Mouse (Mus musculus) ES-CJ7 (cell line): ENCODE results near the gene Gypa.
A peak's percentile ranks its signal among the peaks of the same experiment; 100 is the strongest.

Source experiments
- DNase-seq: peaks from one replicate; pipeline ENCODE4 v3.0.0; 2011; ENCODE audit warnings: low read depth, low spot score

Gene Gypa

GRCm38 (mm10) chr8:80493523-80494345, at the start of gene Gypa:
Gypa (plus strand) TSS chr8:80493781.
- no peak for DNase-seq

DNA sequence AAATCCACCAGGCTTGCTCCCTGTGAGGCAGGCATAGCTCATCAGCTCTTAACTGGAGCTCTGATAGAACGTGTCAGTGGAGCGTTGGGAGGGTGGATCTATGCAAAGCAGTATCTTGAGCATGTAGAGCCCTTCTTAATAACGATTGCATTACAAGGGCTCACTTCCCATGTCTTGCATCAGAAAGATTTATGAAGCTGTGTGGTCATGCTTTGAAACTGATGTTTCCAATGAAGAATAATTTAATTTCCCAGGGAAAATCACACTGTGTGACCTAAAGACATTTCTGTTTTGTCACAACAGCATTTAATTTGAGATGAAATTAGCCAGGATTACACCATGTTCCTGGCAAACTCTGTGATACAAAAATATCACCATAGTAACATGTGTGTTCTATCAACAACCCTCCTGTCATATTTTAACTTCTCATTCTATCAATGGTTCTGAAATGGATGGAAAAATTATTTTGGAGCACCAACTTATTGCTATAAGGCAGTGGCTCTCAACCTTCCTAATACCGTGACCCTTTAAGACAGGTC, 49.0 kb upstream of the Gypa start:
- no peak for DNase-seq

DNA sequence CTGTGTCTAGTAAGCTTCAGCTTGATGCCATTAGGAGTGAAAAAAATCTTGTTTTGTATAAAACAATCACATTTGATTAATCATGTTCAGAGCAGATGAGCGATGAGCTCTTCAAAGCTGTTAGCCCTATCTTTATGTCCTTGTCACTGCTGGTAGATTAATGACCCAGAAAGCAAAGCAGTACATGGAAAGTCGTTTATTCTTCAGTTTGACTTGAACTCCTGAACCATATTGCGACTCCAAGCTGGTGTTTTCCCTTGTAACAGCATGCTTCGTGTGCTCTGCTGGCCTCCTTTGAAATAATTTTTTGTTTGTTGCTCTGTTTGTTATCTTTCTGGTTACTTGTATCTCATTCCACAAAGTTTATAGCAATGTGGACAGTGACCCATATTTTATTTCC, 46.4 kb upstream of the Gypa start:
- no peak for DNase-seq

- peak; percentile 6 for DNase-seq
Observed at GRCm38 (mm10) chr8:80451938-80452690, 41.5 kb upstream of the Gypa start.

DNA sequence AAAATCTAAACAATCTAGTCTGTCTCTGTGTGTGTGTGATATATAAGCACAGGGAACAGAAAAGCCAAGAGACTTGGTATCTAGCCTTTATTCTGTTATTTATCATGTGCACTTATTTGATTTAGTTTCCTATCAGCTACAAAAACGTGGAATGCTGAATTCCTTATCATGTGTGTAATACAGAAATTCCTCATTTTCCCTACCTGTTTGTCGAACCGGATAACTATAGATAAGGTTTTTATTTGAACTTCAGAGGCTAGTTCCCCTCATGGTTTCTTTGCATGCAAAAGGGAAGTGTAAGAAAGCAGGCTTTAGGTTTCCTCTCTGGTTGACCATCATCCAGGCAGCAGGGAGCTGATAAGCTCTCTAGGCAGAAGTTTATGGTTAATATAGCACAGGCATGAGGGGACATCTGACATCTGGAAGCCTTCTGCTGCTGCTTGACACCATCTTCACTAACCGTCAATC, 30.1 kb upstream of the Gypa start:
- DNase-seq: no peak

GRCm38 (mm10) chr8:80474971-80475370, 18.6 kb upstream of the Gypa start:
- peak; percentile 35 for DNase-seq

GRCm38 (mm10) chr8:80478156-80478555, 15.4 kb upstream of the Gypa start:
- DNase-seq: no peak

- DNase-seq: no peak
Observed at GRCm38 (mm10) chr8:80479129-80479528, 14.5 kb upstream of the Gypa start.

DNA sequence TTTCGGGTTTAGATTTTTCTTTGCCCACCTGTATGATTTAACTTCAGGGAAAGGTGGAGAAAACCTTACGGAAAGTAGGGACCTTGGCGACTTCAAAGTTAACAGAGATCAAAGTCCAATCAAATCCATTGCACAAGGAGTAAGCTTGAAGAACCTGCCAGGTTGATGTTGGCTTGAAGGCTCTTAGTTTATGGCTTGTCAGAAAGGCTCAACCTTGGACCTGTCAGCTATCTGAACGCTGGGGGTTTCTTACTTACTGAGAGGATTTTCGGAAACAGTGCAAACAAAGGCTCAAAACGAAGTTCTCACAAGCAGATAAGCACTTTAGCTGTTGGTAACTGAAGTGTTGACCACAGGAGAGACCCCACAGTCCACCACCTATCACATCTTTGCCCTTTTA, 11.4 kb upstream of the Gypa start:
- DNase-seq: no peak

DNA sequence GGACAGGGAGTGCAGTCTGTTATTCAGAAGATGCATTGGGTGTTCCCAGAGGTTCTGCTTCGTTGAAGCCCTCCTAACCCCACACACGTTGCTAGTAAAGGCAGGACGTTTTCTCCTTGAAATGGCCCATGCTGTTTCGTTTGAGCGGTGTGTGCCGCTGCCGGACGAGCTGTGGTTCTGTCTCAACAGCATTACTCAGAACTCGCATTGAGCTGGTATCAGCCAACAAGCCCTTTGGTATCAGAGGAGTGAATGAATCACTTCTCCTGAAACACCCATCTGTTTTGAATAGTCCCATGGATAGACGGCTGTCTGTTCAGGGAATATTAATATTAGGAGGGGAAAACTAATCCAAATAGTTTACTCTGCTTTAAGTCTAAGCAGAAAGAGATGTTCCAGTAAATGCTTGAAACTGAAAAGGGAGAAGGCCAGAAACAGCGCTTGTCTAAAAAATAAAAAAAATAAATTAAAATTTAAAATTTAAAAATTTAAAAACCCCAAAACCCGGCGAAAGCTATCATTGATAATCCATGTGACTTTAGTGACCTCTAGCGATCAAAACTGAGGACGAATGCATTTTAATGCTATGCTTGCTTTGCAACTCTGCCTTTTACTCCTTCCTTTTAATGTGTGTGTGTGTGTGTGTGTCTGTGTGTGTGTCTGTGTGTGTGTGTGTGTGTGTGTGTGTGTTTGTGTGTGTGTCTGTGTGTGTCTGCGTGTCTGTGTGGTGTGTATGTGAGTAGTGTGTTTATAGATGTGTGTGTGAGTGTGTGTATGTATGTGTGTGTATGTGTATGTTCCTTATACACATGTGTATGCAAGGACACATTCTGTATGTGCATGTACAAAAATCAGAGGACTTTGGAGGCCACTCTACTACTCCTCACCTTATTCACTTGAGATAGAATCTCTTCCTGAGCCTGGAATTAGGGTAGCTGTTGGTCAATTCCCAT, 10.5 kb upstream of the Gypa start:
- no peak for DNase-seq

DNA sequence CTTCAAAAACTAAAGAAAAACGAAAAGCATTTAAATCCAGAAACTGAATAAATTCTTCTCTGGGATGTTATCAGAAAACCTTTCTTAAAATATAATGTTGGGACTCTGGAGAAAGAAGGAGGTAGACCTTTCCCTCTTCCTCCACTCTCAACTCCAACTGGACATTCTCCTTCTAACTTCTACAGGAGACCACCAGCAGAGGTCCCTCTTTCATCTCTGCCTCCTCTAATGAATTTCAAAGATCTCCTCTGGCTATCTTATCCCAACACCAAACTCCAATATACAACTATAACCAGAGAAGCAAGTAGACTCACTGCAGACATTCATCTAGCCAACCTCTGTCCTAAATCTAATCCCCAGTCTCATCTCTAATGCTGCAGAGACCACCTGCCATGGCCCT, 2.0 kb upstream of the Gypa start:
- DNase-seq: no peak

DNA sequence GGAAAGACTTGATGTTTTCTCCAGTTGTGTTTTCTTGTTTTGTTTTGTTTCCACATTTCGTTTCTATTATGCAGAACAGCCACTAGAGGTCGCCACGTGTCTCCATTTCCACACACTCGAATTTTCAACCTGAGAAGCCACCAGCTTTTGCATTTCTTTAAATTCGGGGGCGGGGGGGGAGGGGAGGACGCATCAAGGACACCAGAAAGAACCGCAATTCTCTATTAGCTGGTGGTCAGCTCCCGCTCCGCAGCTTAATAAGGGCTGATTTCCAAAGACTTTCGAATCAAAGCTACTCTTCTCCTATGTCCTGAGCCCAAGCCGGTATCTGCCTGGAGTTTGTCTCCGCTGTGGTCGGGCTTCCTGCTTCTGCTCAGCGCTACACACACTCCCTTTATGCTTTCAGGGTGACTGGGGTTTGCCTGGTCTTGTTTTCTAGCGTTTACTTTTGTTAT, 567 bp upstream of the Gypa start:
- DNase-seq: peak; percentile 83

DNA sequence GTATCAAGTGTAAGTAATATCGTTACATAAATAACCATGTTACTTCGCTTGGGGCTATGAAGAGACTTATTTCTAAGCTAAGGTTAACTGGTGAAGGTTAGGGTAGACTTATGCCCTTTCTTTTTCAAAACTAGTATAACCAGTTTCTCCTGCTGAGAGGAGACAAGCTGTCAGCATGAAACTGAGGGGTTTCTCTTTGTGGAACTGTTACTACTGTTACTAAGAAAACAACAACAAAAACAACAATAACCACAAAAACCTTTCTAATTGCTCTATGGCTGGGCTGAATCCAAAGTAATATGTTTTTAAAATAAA, 722 bp downstream of the Gypa start:
- DNase-seq: no peak

DNA sequence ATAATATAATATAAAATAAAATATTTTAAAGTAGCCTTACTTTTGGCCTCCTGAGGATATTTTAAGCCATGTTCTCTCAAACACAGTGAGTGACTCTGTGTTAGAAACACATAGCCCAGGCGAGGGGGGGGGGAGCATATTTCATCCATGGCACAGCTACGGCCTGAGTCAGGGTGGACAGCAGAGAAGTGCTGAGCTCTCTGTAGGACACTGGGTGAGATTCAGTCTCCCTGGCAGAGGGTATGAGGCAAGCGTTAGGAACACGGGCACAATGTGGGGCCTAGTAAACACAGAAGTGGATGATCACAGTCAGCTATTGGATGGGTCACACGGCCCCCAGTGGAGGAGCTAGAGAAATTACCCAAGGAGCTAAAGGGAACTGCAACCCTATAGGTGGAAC, 1.2 kb downstream of the Gypa start:
- no peak for DNase-seq

- no peak for DNase-seq
Observed at GRCm38 (mm10) chr8:80495527-80495926, 1.9 kb downstream of the Gypa start.

- DNase-seq: no peak
Observed at GRCm38 (mm10) chr8:80497323-80497722, 3.7 kb downstream of the Gypa start.

GRCm38 (mm10) chr8:80500244-80500643, 6.7 kb downstream of the Gypa start:
- no peak for DNase-seq

- no peak for DNase-seq
Observed at GRCm38 (mm10) chr8:80500773-80501172, 7.2 kb downstream of the Gypa start.

GRCm38 (mm10) chr8:80501283-80501682, 7.7 kb downstream of the Gypa start:
- DNase-seq: no peak

- no peak for DNase-seq
Observed at GRCm38 (mm10) chr8:80526382-80527355, 33.1 kb downstream of the Gypa start.
